Mouse (Mus musculus) limb, embryonic 12.5 days (tissue): ENCODE results near the gene Ephb2. TPM values are rescaled to one million over a fixed set of nuclear protein-coding genes. Genes with fewer than 3 reads are reported as not detected.

Experiments
- ATAC-seq: fragments of 200-750 bp; cut with Nextera tagmentation; 2 replicates; pipeline ENCODE4 v1.8.0; 2017; ENCODE audit warnings: low read depth, moderate TSS enrichment; ENCODE audit not compliant: insufficient number of reproducible peaks, insufficient read depth, low FRiP score, low TSS enrichment
- H3K27ac ChIP-seq: fragments of 300-500 bp; sonication (generic); 2 replicates; pipeline ENCODE4 v1.5.1; 2016; ENCODE audit warnings: mild to moderate bottlenecking, moderate library complexity
- H3K27me3 ChIP-seq: fragments of 300-500 bp; sonication (generic); 2 replicates; pipeline ENCODE4 v1.6.1; 2016; ENCODE audit warnings: mild to moderate bottlenecking, moderate library complexity
- H3K36me3 ChIP-seq: fragments of 300-500 bp; sonication (generic); 2 replicates; pipeline ENCODE4 v1.6.1; 2016; ENCODE audit warnings: mild to moderate bottlenecking, moderate library complexity
- H3K4me1 ChIP-seq: fragments of 300-500 bp; sonication (generic); replicated peaks from 2 replicates; pipeline ENCODE4 v1.6.1; 2016
- H3K4me2 ChIP-seq: fragments of 300-500 bp; sonication (generic); 2 replicates; pipeline ENCODE4 v1.6.1; 2016; ENCODE audit warnings: mild to moderate bottlenecking, moderate library complexity
- H3K4me3 ChIP-seq: fragments of 300-500 bp; sonication (generic); replicated peaks from 2 replicates; pipeline ENCODE4 v1.5.1; 2016; ENCODE audit warnings: mild to moderate bottlenecking
- H3K9ac ChIP-seq: fragments of 300-500 bp; sonication (generic); replicated peaks from 2 replicates; pipeline ENCODE4 v1.6.1; 2016; ENCODE audit warnings: mild to moderate bottlenecking, moderate library complexity
- H3K9me3 ChIP-seq: fragments of 300-500 bp; sonication (generic); 2 replicates; pipeline ENCODE4 v1.6.1; 2016; ENCODE audit warnings: mild to moderate bottlenecking, moderate library complexity
- WGBS: fragments of 180-500 bp; shearing (Covaris S2); methylation state at CpG from one replicate; pipeline ENCODE4 v1.1.7; 2016; 5-methylcytosine and 5-hydroxymethylcytosine counted together
- polyA plus RNA-seq: library from polyadenylated mRNA; unstranded; fragments of >200 nt; fragmentation: Nextera tagmentation; extraction: Ambion mirVana; gene quantifications from 2 replicates; pipeline ENCODE4 v1.2.1, GENCODE M21; 2016

Ephb2 gene
- polyA plus RNA-seq, 1 experiment from 2014 or later: 16.9 TPM

DNA sequence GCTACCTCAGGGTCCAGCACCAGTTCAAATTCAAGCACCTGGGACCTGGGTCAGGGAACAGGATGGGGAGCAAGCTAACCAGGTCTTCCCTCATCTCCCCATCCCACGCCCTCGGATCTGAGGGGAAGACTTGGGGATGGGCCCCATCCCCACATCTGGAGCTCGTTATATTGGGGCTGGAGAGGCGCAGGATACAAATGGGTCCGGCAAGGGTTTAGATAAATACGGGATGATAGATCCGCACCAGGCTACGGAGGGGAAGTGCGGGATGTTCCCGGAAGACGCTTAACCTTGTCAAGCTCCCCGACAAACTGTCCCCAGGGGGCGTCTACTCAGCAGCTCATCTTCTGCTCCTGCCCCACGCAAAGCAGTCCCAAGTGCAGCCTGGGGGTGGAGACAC is 35.4 kb downstream of the Ephb2 start:
- 0 out of 2 replicates have a peak overlapping the region, but pooled peaks have one; percentile 4 for H3K9ac ChIP-seq
- H3K9me3 ChIP-seq: no peaks in the 10 kb centered on the region
- no peak for ATAC-seq
- H3K27ac ChIP-seq: 0 out of 2 replicates have a peak overlapping the region, but pooled peaks have one; percentile 62
- no peak overlapping the region for H3K4me3 ChIP-seq
- H3K4me2 ChIP-seq: no peak overlapping the region
- WGBS: 19% methylated on average over 14 of the region's 14 CpGs
- no peaks in the 10 kb centered on the region for H3K36me3 ChIP-seq
- peaks cover 7% of the 10 kb centered on the region for H3K27me3 ChIP-seq
- H3K4me1 ChIP-seq: peaks cover 67% of the 10 kb centered on the region

DNA sequence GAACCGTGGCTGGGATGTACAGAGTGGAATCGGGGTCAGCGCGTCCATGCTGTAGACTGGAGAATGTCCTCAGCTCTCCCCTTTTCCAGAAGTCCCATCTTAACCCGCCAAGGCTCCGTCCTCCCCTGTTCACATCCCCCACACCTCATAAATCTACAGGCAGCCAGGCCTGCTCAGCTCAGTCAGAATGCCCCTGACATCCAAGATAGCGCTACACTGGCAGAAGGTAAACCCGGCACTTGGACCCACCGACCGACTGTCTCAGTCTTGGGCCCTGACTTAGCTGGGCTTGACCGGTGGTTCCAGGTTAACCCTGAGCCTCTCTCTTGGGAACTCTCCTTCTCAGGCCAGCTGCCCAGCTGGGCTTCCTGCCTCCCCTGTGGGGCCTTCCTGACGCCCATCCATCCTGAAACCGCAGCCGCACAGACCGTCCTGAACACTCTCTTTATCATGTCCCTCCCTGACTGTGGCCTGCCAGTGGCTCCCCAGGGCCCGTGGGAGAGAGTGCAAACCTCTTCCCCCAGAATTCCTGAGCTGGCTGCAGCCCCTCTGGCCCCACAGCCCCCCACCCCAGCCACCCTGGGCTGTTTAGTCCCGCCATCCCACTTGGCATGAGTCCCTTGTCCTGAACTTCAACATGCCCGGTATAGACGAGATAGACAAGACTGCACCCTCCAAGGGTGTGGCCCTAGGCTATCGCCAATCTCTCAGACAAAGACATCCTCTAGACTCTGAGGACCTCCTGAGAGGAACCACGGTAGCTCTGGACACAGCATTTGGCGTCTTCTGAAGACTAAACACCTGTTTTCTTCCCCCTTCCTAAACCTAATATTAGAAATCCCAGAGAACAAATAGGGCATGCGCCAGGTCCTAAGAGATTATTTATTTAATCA is 37.9 kb downstream of the Ephb2 start:
- peaks cover 4% of the 10 kb centered on the region for H3K27me3 ChIP-seq
- H3K9me3 ChIP-seq: no peaks in the 10 kb centered on the region
- no peak overlapping the region for H3K4me3 ChIP-seq
- H3K27ac ChIP-seq: no peak overlapping the region
- H3K4me2 ChIP-seq: no peak overlapping the region
- peaks cover 72% of the 10 kb centered on the region for H3K4me1 ChIP-seq
- no peaks in the 10 kb centered on the region for H3K36me3 ChIP-seq
- WGBS: 36% methylated on average over 23 of the region's 23 CpGs
- no peak overlapping the region for H3K9ac ChIP-seq
- no peak for ATAC-seq

- H3K4me1 ChIP-seq: peaks cover 37% of the 10 kb centered on the region
- no peak for ATAC-seq
- no peak overlapping the region for H3K9ac ChIP-seq
- H3K4me3 ChIP-seq: no peak overlapping the region
- no peaks in the 10 kb centered on the region for H3K27me3 ChIP-seq
- no peaks in the 10 kb centered on the region for H3K9me3 ChIP-seq
- H3K27ac ChIP-seq: no peak overlapping the region
- 0 out of 2 replicates have a peak, but pooled peaks cover 4% of the 10 kb centered on the region for H3K36me3 ChIP-seq
- H3K4me2 ChIP-seq: no peak overlapping the region
- 80% methylated on average over 11 of the region's 11 CpGs for WGBS
Observed at GRCm38 (mm10) chr4:136793320-136793719, 42.5 kb downstream of the Ephb2 start.

- Histone ChIP-seq H3K4me1 (peaks cover 40% of the 10 kb centered on the region), H3K9me3 (no peaks in the 10 kb centered on the region), H3K27ac (no peak overlapping the region), H3K36me3 (0 out of 2 replicates have a peak, but pooled peaks cover 4% of the 10 kb centered on the region), H3K4me3 (no peak overlapping the region), H3K4me2 (no peak overlapping the region), H3K9ac (no peak overlapping the region), H3K27me3 (no peaks in the 10 kb centered on the region; the same call in 1 of the 2 replicates)
- whole genome bisulfite sequencing: 62% methylated on average over 6 of the region's 6 CpGs
- no peak for ATAC-seq
Observed at GRCm38 (mm10) chr4:136789821-136790220, 46.0 kb downstream of the Ephb2 start.

GRCm38 (mm10) chr4:136787357-136787756 is 48.4 kb downstream of the Ephb2 start:
- H3K27me3 ChIP-seq: no peaks in the 10 kb centered on the region; the same call in none of the 2 replicates
- peaks cover 42% of the 10 kb centered on the region for H3K4me1 ChIP-seq
- no peak for ATAC-seq
- H3K4me3 ChIP-seq: no peak overlapping the region
- H3K9ac ChIP-seq: peak overlapping the region; percentile 37
- H3K9me3 ChIP-seq: no peaks in the 10 kb centered on the region
- H3K36me3 ChIP-seq: 0 out of 2 replicates have a peak, but pooled peaks cover 4% of the 10 kb centered on the region
- H3K27ac ChIP-seq: no peak overlapping the region
- no peak overlapping the region for H3K4me2 ChIP-seq
- 45% methylated on average over 4 of the region's 4 CpGs for WGBS

- WGBS: 19% methylated on average over 26 of the region's 26 CpGs
- H3K9ac ChIP-seq: no peak overlapping the region
- ATAC-seq: no peak
- peaks cover 49% of the 10 kb centered on the region for H3K4me1 ChIP-seq
- no peaks in the 10 kb centered on the region; the same call in none of the 2 replicates for H3K27me3 ChIP-seq
- H3K4me3 ChIP-seq: no peak overlapping the region
- no peak overlapping the region for H3K27ac ChIP-seq
- no peak overlapping the region for H3K4me2 ChIP-seq
- H3K9me3 ChIP-seq: no peaks in the 10 kb centered on the region
- 0 out of 2 replicates have a peak, but pooled peaks cover 4% of the 10 kb centered on the region for H3K36me3 ChIP-seq
Observed at GRCm38 (mm10) chr4:136786453-136787276, 49.1 kb downstream of the Ephb2 start.

DNA sequence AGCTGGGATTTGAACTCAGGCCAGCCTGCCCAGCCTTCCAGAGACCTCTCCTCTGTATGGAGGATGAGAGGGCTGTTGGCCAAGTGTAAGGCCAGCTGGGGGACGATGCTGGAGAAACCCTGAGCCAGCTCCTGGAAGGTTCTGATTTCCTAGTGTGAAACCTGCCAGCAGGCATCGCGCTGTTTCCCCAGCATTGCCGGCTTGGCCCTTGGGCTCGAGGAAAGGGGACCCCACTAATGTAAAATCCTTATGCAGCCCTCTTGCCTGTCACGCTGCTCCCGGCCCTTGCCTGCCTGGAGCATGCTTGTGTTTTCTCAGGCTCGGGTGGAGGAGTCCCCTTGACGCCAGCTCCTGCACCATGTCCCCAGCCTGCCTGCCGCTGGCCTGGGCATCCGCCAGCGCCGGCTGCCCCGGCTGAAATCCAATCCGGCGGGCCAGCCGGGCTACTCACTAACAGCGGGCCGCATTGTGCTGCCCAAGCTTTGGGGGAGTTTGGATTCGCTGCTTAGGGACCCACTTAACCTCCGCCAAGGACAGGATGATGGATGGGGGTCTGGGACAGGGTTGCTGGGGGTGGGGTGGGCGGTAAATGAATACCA is 52.1 kb downstream of the Ephb2 start:
- Histone ChIP-seq H3K27ac (peak overlapping the region; percentile 70), H3K27me3 (no peaks in the 10 kb centered on the region; the same call in none of the 2 replicates), H3K4me1 (peaks cover 69% of the 10 kb centered on the region), H3K9ac (0 out of 2 replicates have a peak overlapping the region, but pooled peaks have one; percentile 37), H3K4me2 (peak overlapping the region; percentile 32), H3K36me3 (no peaks in the 10 kb centered on the region), H3K4me3 (no peak overlapping the region), H3K9me3 (no peaks in the 10 kb centered on the region)
- 18% methylated on average over 22 of the region's 22 CpGs for WGBS
- peak; percentile 56 for ATAC-seq

DNA sequence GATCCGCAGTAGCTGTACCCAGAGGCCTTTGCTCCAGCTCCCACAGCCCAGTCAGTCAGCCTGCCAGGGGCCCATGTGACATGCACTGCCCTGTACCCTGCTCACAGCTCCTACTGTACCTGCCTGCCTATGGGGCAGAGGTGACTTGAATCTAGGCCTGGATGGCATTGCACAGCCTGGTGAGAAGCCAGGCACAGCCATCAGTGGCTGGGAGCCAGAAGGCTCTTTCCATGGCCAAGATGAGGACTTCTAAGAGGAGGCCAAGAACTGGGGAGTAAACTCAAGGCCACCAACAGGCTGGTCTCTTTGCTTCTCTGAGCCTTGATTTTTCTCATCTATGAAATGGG is 53.2 kb downstream of the Ephb2 start:
- H3K9ac ChIP-seq: no peak overlapping the region
- no peak overlapping the region for H3K27ac ChIP-seq
- H3K27me3 ChIP-seq: no peaks in the 10 kb centered on the region; the same call in none of the 2 replicates
- no peak for ATAC-seq
- H3K9me3 ChIP-seq: no peaks in the 10 kb centered on the region
- H3K4me3 ChIP-seq: no peak overlapping the region
- 94% methylated on average over 1 of the region's 1 CpGs for WGBS
- H3K36me3 ChIP-seq: no peaks in the 10 kb centered on the region
- peaks cover 73% of the 10 kb centered on the region for H3K4me1 ChIP-seq
- no peak overlapping the region for H3K4me2 ChIP-seq

GRCm38 (mm10) chr4:136781868-136782578 is 53.8 kb downstream of the Ephb2 start:
- H3K4me1 ChIP-seq: peaks cover 71% of the 10 kb centered on the region

GRCm38 (mm10) chr4:136780201-136780895 is 55.4 kb downstream of the Ephb2 start:
- Histone ChIP-seq H3K36me3 (no peaks in the 10 kb centered on the region), H3K27ac (peak overlapping the region; percentile 82), H3K9ac (no peak overlapping the region), H3K27me3 (no peaks in the 10 kb centered on the region; the same call in 1 of the 2 replicates), H3K4me1 (peaks cover 71% of the 10 kb centered on the region), H3K9me3 (no peaks in the 10 kb centered on the region), H3K4me2 (0 out of 2 replicates have a peak overlapping the region, but pooled peaks have one; percentile 13), H3K4me3 (no peak overlapping the region)
- WGBS: 44% methylated on average over 20 of the region's 20 CpGs
- 0 out of 2 replicates have a peak, but pooled peaks have one; percentile 48 for ATAC-seq

More at GRCm38 (mm10) chr4:136781868-136782578, 53.8 kb downstream of the Ephb2 start:
- Histone ChIP-seq H3K27ac (no peak overlapping the region), H3K9ac (no peak overlapping the region), H3K4me3 (no peak overlapping the region), H3K27me3 (no peaks in the 10 kb centered on the region; the same call in none of the 2 replicates), H3K36me3 (no peaks in the 10 kb centered on the region), H3K9me3 (no peaks in the 10 kb centered on the region), H3K4me2 (no peak overlapping the region)
- 90% methylated on average over 13 of the region's 13 CpGs for WGBS
- no peak for ATAC-seq
